8 mouse cellular contexts compared by ENCODE assay signal in genomic region chr19:26746709-26747467, GRCm38 (mm10).
DNase-seq lines count a peak whose midpoint lies in the region; ATAC-seq and TF ChIP-seq lines count a peak whose summit lies in the region.

No protein-coding gene starts in this region.

- H3K9ac ChIP-seq in liver, embryonic 11.5 days (ENCODE audit: low read depth, low read length): peak overlapping the region; percentile 4; the same call in 1 of the 2 replicates
- peak overlapping the region; percentile 58 for H3K9ac ChIP-seq in stomach, postnatal 0 days (ENCODE audit: low read length)

- TF ChIP-seq EP300 in stomach, postnatal 0 days (optimal IDR thresholded peaks at IDR 0.05): no peak

- ATAC-seq in liver, embryonic 11.5 days (replicated peaks; ENCODE audit: low FRiP score): no peak
- no peak for ATAC-seq in stomach, postnatal 0 days (ENCODE audit: low FRiP score, low TSS enrichment)

- peak overlapping the region; percentile 71 for H3K4me2 ChIP-seq in liver, embryonic 11.5 days
- peak overlapping the region; percentile 75 for H3K4me2 ChIP-seq in stomach, postnatal 0 days (replicated peaks; ENCODE audit: low read depth)

- WGBS in spleen, adult 2 months: 45% methylated on average over 6 of the region's 6 CpGs
- 55% methylated on average over 6 of the region's 6 CpGs for WGBS in liver, embryonic 11.5 days
- WGBS in stomach, postnatal 0 days: 30% methylated on average over 6 of the region's 6 CpGs

- no peak for TF ChIP-seq CTCF in spleen, adult 2 months (IDR thresholded peaks at IDR 0.05; ENCODE audit: extremely low read depth, insufficient read depth, insufficient read length, insufficient replicate concordance)
- TF ChIP-seq CTCF in stomach, postnatal 0 days (IDR thresholded peaks at IDR 0.05; ENCODE audit: low read depth): no peak

- H3K27ac ChIP-seq in spleen, adult 2 months (ENCODE audit: insufficient read depth, low read length): peak overlapping the region; percentile 96
- peak overlapping the region; percentile 81 for H3K27ac ChIP-seq in liver, embryonic 11.5 days (ENCODE audit: low read depth, low read length)
- H3K27ac ChIP-seq in stomach, postnatal 0 days (replicated peaks): peak overlapping the region; percentile 90

- H3K4me3 ChIP-seq in spleen, adult 2 months (ENCODE audit: extremely low read depth, insufficient read depth, insufficient read length): peak overlapping the region; percentile 75
- H3K4me3 ChIP-seq in liver, embryonic 11.5 days (ENCODE audit: low read depth, low read length): peak overlapping the region; percentile 54
- peak overlapping the region; percentile 51 for H3K4me3 ChIP-seq in stomach, postnatal 0 days (ENCODE audit: low read depth, low read length)

- H3K4me1 ChIP-seq in spleen, adult 2 months (ENCODE audit: control insufficient read depth, insufficient read depth, insufficient read length): peaks cover 4% of the 10 kb centered on the region; the same call in 1 of the 2 replicates
- H3K4me1 ChIP-seq in liver, embryonic 11.5 days (replicated peaks; ENCODE audit: control insufficient read depth, insufficient read depth, low read length): peaks cover 4% of the 10 kb centered on the region; the same call in 1 of the 2 replicates
- no peaks in the 10 kb centered on the region for H3K4me1 ChIP-seq in stomach, postnatal 0 days (replicated peaks; ENCODE audit: control insufficient read depth, insufficient read depth)

- H3K9me3 ChIP-seq in liver, embryonic 11.5 days (ENCODE audit: control insufficient read depth, low read length): no peaks in the 10 kb centered on the region
- no peaks in the 10 kb centered on the region for H3K9me3 ChIP-seq in stomach, postnatal 0 days (ENCODE audit: control insufficient read depth, low read length)

- no peak for TF ChIP-seq POLR2A in spleen, adult 2 months (IDR thresholded peaks at IDR 0.05; ENCODE audit: low read depth, low read length)

- peak; percentile 39 for DNase-seq in embryo, embryonic 10.5 days (ENCODE audit: low spot score)
- no peak for DNase-seq in embryo, embryonic 11 days
- DNase-seq in spleen, adult 2 months (ENCODE audit: low read depth in 1 of 2, low spot score in 2 of 2): no peak
- no peak for DNase-seq in spleen, postnatal 4 days (ENCODE audit: low spot score in 2 of 2)
- DNase-seq in liver, embryonic 11.5 days (ENCODE audit: low spot score): no peak
- DNase-seq in stomach, postnatal 0 days (ENCODE audit: low spot score): no peak
- no peak for DNase-seq in ovary, postnatal 10 days (ENCODE audit: low spot score)
- DNase-seq in adrenal gland, postnatal 10 days: no peak

- H3K36me3 ChIP-seq in spleen, adult 2 months (ENCODE audit: control insufficient read depth, insufficient read depth, low read length): no peaks in the 10 kb centered on the region
- no peaks in the 10 kb centered on the region for H3K36me3 ChIP-seq in liver, embryonic 11.5 days (ENCODE audit: control insufficient read depth, insufficient read depth, low read length)
- H3K36me3 ChIP-seq in stomach, postnatal 0 days (ENCODE audit: control insufficient read depth, insufficient read depth, low read length): no peaks in the 10 kb centered on the region

- no peaks in the 10 kb centered on the region for H3K27me3 ChIP-seq in spleen, adult 2 months (ENCODE audit: control insufficient read depth, insufficient read depth, low read length)
- no peaks in the 10 kb centered on the region for H3K27me3 ChIP-seq in liver, embryonic 11.5 days (replicated peaks; ENCODE audit: control insufficient read depth, insufficient read depth, low read length)
- H3K27me3 ChIP-seq in stomach, postnatal 0 days (ENCODE audit: control insufficient read depth, insufficient read depth, low read length): no peaks in the 10 kb centered on the region
